Mouse (Mus musculus) stomach, postnatal 0 days (tissue): ENCODE data around the gene Zhx3.

Source experiments
- CTCF ChIP-seq: IDR thresholded peaks from 2 replicates; pipeline ENCODE4 v1.5.1; 2016; ENCODE audit warnings: antibody characterized with exemption, low read depth, mild to moderate bottlenecking, moderate library complexity
- EP300 ChIP-seq: optimal IDR thresholded peaks from 2 replicates; pipeline ENCODE3; 2016; ENCODE audit warnings: antibody characterized with exemption

DNA sequence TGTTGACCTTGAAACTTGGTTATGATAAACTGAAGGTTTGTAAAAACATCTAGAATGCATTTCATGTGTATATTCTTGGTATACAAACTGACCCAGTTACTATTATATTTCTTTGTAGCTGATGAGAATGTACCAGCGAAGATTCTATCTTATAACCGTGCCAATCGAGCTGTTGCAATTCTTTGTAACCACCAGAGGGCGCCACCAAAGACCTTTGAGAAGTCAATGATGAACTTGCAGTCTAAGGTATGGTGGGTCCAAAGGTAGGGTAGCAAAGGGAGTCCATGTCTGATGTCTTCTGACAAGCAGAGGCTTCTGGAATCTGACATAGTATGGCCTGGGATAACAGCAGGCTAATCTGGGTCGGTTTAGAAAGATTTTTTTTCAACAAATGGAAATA lies 155.5 kb downstream of the Zhx3 start:
- TF ChIP-seq CTCF = peak; percentile 76
- TF ChIP-seq EP300 = no peak
